Mouse (Mus musculus) bone marrow, adult 2 months (tissue): ENCODE results near the gene Usp48.

Experiments used
- CTCF ChIP-seq: fragments of 200-500 bp; IDR thresholded peaks from 2 replicates; pipeline ENCODE4 v1.5.1; 2011; ENCODE audit warnings: low read length, control low read depth; ENCODE audit not compliant: control insufficient read depth, insufficient read depth
- POLR2A ChIP-seq: fragments of 200-500 bp; IDR thresholded peaks from 2 replicates; pipeline ENCODE4 v1.6.1; 2011; ENCODE audit warnings: low read depth, mild to moderate bottlenecking, control low read depth, low read length, borderline replicate concordance; ENCODE audit not compliant: control insufficient read depth

DNA sequence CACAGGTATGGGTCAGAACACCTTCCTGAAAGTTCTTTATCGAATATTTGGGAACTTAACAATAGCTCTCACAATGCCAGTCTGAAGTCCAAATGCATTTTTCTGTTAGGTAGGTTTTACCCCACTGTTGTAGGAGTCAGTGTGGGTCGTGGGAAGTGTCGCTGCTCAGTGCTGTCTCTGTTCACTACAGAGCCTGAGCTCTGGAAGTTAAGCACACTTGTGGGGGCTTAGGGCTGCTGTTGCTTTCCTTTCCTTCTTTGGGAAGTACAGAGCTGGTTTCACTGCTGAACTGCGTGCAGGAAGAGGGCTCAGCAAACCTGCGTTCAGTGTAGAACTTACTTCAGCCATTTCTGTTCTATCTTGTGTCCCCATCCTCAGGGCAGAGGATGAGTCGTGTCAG, 34.8 kb downstream of the Usp48 start:
- TF ChIP-seq CTCF (no peak), POLR2A (no peak)
